Mouse (Mus musculus) urinary bladder, postnatal 25 days (tissue): ENCODE measurements around the gene Maml3.

ENCODE experiments used
- DNase-seq: peaks from one replicate; pipeline ENCODE4 v3.0.0; 2022; ENCODE audit warnings: low spot score

Maml3 gene

DNA sequence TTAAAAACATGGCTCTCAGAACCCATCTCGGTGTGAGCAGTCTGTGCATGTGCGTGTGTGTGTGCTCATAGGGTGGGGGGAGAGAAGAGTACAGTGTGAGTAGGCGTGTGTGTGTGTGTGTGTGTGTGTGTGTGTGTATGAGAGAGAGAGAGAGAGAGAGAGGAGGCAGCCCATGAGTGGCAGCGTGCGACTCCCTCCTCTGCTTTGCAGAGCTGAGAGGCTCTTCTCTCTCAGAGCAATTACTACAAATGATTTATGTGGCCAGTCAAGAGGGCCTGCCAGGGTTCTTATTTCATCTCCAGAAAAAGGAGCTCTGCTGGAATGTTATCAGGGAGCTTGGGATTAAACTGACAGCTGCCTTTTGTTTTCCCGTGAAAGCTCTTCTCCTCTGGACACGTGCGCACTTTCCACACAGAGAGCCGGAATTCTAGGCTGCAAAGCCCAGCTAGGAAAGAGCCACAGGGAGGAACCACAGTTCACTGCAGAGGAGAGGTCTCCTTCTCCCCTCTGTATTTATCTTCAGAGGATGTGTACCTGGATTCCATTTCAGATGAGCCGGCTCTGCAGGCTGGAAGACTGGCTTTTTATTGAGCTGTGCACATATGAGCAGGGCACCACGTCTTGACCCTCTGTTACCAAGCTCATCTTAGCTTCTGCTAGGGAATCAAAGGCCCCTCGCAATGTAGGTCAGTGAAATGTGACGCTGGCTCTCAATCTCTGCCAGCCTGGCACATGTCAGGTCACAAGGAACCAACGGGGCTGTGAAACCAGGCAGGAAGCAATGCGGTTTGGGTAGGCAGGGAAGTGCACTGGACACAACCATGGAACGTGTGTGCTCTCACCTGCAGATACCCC lies 325.9 kb downstream of the Maml3 start:
- DNase-seq = no peak

DNA sequence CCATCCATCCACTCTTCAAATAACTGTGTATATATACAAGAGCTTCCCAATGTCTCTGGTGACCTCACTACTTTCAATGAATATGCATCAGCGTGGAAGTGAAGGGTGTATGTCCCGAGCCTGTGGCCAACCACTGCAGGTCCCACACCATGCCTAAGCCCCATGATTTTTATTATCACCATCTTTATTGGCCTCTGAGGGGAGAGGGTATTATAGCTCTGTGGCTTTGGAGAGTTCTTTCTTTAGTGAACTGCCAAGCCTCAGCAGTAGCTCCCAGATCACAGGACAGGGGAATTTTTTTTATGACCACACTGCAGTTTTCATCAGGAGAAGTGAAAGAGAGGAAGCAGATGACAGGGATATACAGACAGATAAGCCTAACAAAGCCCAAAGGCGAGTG lies 326.7 kb downstream of the Maml3 start:
- no peak for DNase-seq

DNA sequence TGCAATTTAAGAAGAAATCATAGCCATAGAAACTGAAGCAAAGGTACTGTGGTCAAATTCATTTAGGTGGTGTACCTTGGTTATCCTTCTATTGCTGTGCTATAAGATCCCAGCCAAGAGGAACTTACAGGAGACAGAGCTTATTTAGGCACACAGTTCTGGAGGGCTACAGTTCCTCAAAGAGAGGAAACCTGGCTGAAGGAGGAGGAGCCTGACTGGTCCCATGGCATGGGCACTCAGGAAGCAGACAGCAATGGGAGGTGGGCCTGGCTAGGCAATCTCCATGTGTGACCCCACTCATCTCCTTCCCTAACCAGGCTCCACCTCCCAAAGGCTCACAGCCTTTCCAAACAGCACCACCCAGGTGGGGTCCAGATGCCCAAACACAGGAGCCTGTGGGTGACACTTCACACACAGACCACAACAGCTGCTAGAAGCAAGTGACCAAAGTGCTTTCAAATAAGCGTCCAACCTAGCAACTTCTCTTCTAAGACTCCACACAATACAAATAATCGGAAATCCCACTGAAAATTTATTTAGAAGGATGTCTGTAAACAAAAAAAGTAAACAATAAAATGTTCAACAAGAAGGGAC lies 328.8 kb downstream of the Maml3 start:
- no peak for DNase-seq

DNA sequence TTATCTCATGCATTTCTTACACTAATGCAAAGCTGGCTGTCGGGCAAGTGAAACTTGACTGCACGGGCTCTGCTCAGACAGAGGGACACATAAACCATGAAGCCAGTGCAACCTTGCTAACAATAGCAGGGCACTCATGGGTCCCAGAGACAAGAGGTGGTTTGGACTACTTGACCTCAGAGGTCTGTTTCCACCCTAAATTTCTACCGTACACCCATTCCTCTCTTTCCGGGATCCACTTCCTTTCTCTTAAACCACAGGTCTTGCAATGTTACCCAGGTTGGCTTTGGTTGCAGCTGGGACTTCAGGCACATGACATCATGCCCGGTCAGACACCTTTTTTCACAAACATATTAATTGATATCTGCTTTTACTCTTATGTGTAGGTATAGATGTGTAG lies 331.3 kb downstream of the Maml3 start:
- DNase-seq = no peak

DNA sequence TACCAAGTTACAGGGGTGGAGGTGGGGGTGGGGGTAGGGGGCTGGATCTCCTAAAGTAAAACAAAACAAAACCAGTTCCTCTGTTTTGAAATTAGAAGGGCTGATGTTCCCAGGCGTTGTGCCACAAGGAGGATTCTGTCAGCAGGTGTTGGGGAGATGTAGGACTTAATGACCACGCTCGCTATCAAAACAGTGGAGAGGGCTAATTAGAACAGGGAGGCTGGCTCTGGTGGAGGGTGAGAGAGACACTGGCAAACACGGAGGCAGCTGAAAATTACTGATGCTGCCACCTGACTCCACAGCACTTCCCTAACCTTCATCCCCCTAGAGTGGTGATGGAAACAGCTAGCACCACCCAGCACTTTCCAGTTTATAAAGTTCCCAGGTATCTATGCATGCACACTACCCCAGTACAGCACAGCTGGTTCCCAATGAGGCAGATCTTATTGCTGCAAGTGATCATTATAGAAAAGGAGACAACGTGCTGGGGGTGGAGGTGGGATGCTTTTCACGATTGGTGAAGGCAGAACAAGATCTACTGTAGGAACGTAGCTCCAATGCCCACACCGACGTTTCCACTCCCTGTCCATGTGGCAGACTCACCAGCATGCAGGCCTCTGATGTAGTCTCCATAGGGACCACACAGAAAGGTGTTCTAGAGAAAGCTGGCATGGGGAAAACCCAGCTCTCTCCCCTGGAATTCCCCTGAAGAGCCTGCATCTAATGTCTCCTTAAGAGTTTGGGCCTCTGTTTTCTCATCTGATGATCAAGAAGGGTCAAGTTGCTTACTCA lies 332.8 kb downstream of the Maml3 start:
- no peak for DNase-seq

DNA sequence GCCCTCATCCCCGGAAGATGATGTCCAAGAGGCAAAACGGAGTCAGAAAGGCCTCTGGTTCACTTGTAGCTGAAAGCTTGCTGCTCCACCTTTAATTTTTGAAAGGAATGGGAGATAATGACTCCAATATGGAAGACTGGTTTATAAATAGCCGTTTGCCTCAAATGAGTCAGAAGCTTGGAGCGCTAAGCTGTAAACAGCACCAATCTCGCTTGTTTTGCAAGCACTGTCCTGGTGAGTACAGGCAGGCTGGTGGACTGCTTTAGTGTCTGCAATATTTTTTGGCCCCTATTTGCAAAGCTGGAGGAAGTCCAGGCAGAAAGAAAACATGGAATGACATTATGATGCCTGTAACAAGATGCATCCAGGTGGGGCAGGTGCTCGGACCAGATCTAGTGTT lies 335.7 kb downstream of the Maml3 start:
- no peak for DNase-seq

DNA sequence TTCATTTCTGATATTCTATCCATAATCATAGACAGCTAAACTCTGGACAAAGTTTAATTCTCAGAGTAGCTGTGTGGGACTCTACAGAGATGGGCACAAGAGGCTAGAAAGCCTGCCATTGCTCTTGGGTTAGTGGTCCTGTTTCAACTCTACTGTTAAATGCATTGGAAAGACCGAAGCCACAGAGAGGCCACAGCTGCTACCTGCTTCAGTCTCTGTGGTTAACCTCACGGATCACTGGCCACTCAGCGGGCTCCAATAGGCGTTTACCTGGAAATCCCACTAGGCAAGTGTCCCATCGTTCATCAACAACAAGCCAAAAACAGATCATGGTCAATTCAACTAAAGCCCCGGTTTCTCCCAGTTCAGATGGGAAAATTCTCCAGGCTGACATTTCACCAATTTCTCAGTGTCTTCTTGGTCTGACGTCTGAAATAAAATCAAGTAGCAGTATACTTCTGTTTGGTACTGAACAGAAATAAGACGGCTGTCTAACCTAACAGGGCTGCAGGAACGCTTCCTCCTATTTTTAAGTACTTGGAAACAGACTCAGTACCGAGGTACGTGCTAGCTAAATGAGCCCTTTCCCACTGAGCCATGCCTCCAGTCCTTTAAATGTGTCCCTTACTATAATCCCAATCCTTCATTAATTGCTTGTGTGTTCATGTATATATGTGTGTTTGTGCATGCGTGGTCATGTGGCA lies 339.5 kb downstream of the Maml3 start:
- no peak for DNase-seq

DNA sequence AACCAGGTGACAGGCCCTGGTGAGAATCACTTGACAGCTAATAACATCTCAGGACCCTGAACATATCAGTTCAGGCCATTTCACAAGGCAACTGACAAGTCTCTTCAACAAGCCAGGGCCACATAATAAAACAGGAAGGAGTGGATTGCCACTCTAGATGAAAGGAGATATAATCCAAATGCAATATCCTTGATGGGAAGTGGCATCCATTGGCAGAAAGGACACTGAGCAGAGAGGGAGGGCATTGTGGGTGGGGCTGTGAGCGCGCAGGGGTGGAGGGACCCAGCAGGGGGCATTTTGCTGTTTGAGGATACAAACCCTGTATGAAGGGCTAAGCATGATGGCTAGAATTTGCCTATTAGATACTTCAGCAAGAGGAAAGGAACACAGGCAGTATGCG lies 340.7 kb downstream of the Maml3 start:
- no peak for DNase-seq

DNA sequence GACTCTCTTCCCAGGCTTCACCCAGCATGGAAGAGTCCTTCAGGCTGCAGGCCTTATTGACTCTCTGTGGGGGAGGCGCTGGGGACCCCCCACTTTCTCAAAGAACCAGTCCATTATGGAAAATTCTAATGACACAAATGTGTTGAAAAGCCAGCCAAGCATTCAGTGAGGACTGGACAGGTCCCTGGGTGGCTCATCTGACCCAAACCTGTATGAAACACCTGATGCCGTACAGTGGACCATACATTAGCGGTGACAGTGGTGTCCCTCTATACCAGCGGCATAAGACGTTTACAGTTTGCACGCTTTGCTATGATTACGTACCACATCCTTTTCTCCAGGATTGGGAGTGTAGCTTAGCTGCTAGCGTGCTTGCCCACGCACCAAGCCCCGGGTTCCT lies 342.0 kb downstream of the Maml3 start:
- DNase-seq = no peak

DNA sequence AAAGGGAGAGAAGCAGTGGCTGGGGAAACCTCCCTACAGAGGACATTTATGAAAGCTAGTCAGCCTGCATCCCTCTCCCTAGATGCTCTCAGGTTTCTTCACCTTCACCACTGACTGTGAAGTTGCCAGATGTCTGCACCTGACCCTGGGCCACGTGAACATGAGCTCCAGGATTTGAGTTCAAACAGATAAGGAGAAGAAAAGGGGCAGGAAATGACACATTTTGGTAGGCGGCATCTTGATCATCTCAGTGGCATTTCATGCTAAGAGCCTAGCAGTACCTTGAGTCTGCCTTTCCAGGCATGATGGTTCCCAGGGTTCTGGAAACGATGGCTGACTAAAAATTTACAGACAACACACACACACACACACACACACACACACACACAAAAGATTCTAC lies 345.3 kb downstream of the Maml3 start:
- no peak for DNase-seq

DNA sequence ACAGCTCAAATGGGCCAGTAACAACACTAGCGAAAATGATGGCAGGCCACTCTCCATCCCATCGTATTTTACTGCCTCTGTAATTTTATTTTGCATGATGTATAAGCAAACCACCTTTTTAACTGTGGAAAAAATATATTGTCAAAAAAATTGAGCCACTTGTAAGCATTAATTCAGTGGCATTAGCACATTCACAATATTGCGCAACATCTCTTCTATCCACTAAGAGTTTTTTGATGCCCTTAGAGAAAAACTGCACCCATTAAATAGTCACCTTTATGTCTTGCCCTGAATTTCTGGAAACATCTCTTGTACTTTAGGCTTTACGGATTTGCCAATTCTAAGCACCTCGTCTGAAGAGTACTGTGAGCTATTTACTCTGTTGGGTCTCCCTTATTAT lies 347.8 kb downstream of the Maml3 start:
- no peak for DNase-seq

DNA sequence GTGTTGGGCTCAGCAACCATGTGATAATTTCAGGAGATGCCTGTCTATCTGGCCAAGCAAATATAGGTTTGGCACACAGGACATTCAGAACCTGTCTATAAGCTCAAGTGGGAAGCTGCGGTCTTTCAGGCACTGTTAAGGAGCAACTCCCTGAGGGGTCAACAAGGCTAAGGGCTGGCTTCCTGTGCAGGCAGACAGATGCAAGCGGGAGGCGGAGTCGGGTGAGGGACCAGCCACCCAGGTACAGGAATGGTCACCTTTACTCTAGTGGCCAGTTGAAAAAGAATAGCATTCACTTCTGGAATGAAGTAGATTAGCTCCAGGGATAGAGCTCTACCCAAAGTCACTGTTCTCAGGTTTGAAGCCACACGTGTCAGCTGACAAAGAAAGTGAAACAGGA lies 348.6 kb downstream of the Maml3 start:
- DNase-seq = no peak

DNA sequence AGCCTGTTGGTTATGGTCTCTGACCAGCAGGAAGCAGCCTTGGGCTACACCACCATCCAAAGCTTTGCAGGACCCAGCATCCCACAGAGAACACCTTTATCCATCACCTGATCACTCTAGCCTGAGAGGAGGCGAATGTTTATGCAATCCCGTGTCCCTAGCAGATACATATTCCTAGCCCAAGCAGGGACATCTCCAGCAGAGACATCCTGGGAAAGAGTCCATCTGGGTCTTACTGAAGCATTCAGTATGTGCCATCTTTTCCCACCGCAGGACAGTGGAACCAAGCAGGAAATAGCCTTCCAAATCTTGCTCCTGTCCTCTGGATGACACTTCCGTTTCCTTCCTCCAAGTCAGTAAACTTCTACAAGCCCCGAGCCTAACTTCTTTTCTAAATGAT lies 351.6 kb downstream of the Maml3 start:
- no peak for DNase-seq

DNA sequence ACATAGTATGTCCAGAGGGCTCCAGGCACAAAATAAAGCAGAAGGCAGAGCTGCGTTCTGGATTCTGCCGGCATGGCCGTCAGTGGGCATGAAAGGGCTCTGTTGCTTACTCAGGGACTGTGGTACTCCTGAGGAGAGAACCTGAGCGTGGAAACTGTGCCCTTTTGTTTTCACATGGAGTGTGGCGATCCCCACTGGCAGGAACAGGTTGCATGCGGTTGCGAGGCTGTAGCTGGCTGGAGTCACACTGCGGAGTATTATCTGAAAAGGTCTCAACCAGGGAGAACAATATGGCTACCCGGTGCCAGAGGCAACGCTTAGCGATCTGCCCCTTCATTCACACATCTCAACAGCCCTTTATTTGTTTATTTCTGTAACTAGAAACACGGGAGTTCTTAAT lies 353.4 kb downstream of the Maml3 start:
- no peak for DNase-seq

DNA sequence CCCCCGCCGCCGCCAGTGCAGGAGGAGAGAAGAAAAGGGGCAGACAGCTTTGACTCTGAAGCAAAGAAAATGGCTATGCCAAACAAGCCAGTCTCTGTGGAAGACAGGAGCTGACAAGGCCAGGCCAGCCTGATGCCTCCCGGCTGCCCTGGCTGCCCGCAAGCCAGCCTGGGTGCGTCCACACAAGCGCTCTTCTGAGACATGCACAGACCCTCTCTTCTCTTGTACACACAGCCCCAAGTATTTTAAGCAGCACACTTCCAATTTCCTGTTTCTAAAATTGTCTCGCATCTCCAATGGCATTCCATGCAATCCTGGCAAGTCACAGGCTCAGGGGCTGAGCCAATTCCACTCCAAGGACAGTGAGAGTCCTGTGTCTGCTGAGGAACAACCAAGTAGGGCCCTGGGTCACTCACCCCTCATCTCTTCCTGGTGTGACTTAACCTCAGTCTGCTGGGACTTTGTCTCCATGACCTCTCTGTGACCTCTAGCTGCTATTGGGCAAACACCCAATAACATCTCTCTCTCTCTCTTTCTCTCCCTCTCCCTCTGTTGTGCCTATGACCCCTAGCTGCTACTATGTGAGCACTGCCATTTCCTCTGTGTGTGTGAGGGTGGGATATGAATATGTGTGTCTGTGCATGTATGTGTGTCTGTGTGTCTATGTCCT lies 354.9 kb downstream of the Maml3 start:
- DNase-seq = no peak

DNA sequence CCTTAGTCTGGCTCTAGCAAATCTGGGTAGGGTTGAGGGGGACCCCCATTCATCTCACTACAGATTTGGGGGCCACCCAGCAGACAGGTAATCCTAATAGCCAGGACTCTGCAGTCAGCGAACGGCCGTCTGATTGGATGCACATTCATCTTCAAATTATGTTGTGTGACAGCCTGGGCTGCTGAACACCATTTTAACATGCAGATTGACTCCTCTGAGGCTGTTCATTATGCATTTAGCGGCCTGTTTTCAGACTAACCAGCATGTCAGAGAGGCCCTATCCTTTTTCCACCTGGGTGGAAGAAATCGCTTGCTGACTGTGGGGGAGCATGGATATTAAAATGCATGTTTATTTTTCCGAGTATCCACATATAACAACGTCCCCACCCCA lies 355.5 kb downstream of the Maml3 start:
- DNase-seq = no peak

DNA sequence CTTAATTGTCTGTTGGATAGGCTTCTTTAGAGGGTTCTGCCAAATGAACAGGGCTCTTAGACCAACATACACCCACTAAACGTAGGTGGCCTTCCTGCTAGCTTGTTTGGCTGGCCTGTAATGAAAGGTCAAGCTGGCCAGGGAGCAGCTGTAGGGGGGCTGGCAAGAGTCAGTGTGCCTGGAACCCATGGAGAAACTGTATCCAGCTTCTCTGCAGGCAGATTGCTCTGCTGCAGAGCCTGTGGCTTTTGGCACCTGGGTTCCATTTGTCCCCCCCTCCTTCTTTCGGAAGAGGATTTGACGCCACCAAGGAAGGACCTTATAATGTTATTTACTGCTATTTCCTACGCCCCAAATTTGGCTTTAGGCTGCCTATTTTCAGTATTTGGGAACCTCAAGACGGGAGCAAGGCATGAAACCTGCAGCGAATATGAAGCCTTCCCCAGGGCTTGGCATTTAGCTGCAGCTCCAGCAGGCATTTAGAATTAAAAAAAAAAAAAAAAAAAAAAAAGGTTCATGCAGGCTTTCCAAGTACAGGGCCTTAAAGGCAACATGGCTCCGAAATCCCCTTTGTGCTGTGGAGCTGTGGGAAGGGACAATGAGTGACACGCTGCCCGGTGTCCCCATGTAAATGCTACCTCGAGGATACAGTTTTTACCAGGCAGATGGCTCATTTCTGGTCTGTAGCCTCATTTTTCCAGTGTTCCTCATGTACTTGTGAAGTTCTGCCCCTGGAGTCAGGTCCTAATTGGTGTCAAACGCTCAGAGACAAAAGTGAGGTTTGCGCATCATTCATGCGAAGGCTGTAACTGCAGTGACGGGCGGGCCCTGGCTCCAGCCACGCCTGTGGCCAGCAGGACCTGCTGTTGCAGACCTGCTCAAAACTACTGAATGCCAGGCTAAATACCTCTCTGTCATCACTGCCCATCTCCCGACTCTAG lies 356.2 kb downstream of the Maml3 start:
- no peak for DNase-seq

DNA sequence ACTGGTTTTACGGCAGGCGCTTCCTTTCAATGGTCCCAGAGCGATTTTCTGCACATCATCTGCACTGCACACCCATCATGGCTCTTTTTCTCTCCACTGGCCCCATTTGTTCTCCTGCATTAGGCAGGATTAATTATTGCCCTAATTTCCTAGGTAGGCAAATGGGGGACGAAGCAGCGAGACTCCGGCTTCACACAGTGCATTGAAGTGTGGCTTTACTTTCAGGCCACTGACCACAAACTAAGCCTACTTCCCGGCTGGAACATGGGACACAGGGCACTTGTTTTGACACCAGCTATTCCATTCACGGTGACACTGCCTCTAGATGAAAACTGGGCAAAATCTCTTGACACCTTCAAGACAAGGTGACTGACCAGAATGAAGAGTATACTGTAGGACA lies 358.1 kb downstream of the Maml3 start:
- no peak for DNase-seq

DNA sequence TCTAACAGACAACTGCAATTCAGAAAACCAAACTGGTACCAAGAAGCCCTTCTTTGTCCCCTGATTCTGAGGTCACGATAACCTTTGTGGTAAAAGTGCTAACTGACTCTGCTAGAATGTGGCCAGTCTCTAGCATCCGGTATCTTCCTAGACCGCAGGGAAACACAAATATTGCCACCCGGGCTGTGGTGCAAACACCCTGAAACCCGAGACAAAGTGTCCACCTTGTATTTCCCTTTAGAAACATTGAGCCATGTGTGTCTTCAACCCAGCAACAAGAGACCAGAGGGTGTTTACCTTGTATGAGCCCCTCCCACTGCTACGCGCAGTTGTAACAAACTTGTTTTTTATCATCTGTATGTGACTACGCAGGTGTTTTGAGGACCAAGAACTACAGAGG lies 359.7 kb downstream of the Maml3 start:
- DNase-seq = no peak

DNA sequence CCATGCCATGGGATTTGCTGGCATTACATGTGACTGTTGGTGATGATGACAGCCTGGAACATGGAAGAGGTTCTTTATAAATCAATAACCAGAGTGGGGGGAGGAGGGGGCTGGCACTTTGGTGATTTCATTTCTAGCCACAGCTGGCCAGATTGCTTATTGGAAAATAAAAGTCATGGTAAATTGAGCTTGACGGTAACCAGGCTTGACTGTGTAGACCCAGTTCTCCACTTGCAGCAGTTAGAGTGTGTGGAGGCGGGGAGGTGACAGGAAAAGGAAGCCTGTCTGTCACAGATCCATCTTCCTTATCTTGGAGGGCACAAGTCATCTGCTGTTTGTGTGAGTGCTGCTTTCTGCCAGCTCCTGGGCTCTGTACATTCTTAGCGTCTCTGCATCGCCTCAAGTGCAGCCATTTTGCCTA lies 360.5 kb downstream of the Maml3 start:
- no peak for DNase-seq

DNA sequence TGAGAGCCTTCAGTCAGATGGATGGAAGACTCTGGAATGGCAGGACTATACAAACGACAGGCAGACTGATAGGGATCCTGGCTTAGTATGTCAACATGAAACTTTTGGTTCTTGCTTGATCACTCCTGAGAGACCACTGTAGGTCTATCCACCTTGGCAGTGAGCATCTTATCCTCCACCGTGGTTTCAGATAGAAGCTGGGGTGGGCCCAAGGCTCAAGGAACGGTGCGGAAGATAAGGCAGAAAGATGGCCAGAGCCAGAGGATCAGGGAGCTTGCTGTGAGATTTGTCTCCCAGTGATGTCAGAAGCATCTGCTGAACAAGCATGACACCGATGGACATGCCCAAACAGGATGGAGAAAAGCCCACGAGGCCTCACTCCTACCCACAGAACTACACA lies 362.5 kb downstream of the Maml3 start:
- no peak for DNase-seq
